Mouse (Mus musculus) CD8-positive naive resting alpha-beta T cell, adult 2 months (primary cell): ENCODE measurements around the gene Npm3.

Experiments used
- DNase-seq, 2 experiments: peaks; one replicate each; pipeline ENCODE4 v3.0.0; 2022; ENCODE audit warnings: low read depth in 2 of 2, low spot score in 2 of 2

Gene Npm3

DNA sequence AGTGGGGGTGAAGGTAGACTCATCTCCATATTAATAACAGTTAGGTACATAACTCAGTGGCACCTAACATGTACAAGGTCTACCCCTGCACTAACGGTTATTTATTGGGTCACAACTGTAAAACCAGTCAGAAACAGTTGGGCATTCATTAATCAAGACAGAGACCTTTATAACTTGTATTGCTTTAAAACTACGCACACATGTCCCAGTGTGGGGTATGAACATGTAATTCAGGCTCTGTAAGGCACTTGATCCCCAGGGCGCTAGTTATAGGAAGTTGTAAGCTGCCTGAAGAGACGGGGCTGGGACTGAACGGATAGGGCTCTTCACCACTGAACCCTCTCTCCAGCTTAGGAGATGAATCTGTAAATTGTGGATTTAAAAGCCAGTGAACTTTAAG is 9.3 kb upstream of the Npm3 start:
- DNase-seq: no peak

DNA sequence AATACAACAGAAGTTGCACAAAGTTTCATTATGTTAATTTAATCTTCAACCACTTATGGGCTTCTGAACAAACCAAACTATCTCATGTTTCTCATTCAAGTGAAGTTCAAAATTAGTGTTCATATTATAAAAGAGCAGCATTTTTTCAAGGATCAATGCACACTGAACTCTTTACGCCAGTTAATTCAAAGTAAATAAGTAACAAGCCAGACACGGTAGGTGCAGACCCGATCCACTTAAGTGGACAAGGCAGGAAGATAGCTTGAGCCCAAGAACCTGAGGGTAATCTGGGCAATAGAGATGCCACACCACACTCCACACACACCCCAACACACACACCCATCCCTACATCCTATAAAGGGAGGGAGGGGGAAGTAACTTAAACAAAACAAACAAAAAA is 4.2 kb upstream of the Npm3 start:
- no peak for DNase-seq

DNA sequence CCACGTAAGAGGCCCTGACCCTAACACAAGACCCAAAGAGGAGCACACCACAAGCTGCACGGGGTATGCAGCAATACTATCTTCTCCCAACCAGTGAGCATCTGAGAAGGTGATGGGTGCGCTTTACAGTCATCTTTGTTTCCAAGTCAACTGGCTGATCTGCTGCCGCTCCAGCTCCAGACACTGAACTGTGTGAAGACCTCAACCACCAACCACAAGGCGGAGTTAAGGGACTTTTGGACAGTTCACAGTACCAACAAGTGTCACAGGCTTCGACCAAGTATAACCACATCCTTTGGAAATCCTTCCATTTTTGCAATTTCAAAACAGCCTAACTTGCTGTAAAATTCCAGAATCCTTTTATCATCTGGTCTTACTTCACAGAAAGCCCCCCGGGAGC is 2.5 kb upstream of the Npm3 start:
- DNase-seq: peak in 1 of 2 experiments; percentile 36

DNA sequence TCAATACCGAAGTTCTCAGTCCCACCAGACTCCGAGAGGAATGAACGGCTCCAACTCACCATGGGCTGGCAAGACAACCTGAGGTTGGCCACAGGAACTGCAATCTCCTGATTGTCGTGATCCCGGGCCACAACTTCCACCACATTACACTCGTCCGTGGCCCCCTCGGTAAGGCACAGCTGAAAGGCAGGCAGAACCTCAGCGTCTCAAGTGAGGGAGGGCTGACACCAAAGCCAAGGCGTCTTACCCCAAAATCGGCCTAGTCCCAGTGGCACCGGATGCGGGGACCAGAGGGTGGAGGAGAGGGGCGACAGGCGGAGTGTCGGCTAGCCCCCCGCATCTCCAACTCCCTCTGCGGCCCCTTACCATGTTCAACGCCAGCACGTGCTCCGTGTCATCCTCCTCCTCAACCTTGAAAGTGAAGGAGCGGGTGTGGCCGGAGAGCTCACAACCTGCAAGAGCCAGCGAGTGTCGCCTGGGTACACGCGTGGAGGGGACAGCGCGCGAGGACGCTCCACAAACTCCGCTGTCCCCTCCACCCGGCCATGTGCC is 624 bp downstream of the Npm3 start:
- DNase-seq: peak; percentile 35 to 47

- no peak for DNase-seq
These were observed 1.2 kb downstream of the Npm3 start for GRCm38 (mm10) chr19:45748206-45748605.

- peak; percentile 72 to 85 for DNase-seq
These were observed 2.1 kb downstream of the Npm3 start for GRCm38 (mm10) chr19:45747028-45747867.

GRCm38 (mm10) chr19:45746153-45747020 is 3.0 kb downstream of the Npm3 start:
- DNase-seq: peak; percentile 68 to 72

- no peak for DNase-seq
These were observed 3.8 kb downstream of the Npm3 start for GRCm38 (mm10) chr19:45745344-45746152.

DNA sequence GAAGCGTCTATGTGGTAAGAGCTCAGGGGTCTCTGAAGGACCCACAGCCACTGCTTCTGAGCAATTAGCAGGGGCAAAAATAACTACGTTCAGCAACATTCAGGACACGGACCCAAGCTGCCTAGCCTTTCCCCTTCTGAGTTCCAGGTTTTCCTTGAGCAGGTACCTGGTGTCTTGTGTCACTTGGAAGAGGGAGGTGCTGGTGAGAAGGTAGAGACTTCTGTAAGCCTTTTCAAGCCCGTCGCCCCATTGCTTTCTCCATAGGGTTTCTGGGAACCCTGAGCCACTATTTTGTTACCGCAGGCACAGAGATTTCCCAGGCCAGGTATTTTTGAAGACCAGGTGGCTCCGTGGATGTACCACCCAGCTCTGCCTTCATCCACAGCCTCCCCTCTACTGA is 5.8 kb downstream of the Npm3 start:
- no peak for DNase-seq

DNA sequence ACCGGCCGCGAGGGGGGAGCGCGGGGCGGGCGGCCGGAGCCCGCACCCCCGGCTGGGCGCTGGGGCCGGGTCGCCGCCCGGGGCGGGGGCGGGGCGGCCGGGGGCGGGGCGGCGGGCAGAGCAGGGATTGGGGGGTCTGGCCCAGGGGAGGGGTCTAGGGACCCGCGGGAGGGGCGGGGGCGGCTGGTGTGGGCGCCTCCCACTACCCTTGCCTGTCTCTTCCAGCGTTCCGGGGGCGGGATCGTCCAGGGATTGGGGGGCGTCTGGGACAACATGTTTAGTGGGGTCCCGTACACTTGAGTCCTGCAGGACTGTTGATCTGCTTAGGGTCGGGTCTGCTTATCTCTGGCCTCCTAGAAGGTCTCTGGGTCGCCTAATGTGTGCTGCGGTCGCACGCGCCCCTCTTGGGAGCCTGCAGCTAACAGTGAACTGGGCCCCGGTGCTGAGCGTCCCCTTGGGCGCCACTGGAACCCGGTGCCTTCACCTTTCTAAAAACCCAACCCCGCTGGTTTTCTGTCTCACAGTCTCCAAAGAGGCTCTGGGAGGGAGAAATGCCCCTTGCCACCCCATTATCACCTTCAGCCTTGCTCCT is 6.3 kb downstream of the Npm3 start:
- DNase-seq: no peak

- DNase-seq: peak; percentile 31 to 42
These were observed 7.0 kb downstream of the Npm3 start, which contains the start of gene Fgf8 for GRCm38 (mm10) chr19:45742218-45742983. Fgf8 (minus strand) TSS chr19:45742915.

DNA sequence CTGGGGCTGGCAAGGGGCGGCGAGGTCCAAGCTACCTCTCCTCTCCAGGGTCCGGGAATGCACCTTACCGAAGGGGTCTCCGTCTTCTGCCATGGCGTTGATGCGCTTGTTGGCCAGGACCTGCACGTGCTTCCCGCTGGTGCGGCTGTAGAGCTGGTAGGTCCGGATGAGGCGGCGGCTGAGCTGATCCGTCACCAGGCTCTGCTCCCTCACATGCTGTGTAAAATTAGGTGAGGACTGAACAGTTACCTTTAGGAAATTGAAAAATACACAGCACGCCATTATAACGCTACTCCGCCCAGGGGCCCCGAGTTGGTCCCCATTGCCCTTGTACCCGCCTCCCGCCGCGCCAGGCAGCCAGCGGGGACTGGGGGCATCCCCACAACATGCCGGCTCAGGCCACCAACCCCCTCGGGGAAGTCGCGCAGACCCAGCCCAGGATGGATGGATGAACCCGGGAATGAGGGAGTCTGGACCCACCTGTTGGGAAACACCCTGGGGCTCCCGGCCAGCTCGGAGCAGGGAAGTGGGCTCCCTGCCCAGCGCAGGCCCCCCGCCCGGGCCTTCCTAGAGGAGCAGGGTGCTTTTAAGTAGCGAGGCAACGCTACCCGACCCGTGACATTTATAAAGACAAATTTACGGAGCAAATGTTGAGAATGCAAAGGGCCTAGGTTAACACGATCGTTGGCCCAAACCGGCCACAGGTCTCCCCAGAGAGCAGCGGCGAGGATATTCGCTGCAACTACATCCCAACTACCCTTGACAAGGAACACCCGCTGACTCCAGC is 7.8 kb downstream of the Npm3 start:
- no peak for DNase-seq

DNA sequence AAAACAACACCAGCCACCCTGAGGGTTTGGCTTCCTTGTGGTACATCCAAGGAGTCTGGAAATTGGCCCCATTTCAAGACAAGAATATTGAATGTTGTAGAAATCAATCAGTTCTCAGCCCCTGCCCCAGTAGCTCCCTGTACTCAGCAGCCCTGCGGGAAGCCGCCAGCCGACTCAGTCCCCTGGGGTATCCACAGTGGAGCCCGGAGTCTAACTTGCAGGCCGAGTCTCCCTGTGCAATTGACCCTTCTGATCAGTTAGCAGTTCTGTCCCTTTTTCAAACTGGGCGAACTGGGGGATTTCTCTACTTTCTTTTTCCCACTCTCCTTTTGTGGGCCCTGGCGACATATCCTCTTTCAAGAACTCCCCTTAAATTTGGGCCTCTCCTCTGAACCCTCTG is 8.6 kb downstream of the Npm3 start:
- no peak for DNase-seq

- DNase-seq: no peak
These were observed 9.2 kb downstream of the Npm3 start for GRCm38 (mm10) chr19:45740233-45740632.

GRCm38 (mm10) chr19:45738521-45738920 is 10.9 kb downstream of the Npm3 start:
- DNase-seq: no peak

DNA sequence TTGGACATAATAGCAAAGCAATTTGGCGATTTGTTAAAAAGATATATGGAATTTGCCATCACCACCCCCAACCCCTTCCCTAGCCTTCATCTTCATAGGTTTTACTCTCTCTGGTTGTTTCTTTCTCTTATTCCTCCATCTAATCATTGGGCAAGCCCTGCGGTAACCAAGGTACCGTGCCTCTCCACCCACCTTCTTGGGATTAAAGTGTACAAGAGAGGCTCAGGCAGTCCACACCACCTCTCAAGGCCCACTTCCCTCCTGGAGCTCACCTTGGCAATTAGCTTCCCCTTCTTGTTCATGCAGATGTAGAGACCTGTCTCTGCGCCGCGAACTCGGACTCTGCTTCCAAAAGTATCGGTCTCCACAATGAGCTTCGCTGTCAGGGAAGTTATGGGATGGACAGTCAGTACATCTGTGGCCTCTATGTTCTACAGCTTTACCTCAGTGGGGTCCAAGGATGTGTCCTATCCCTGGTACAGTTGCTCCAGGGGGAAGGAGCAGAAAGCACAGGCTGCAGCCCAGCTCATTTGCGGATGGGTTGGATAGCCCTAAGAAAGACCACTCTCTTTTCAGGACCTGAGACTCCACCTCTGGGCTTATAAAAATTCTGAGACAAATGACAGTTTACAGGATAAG is 11.4 kb downstream of the Npm3 start:
- DNase-seq: no peak

DNA sequence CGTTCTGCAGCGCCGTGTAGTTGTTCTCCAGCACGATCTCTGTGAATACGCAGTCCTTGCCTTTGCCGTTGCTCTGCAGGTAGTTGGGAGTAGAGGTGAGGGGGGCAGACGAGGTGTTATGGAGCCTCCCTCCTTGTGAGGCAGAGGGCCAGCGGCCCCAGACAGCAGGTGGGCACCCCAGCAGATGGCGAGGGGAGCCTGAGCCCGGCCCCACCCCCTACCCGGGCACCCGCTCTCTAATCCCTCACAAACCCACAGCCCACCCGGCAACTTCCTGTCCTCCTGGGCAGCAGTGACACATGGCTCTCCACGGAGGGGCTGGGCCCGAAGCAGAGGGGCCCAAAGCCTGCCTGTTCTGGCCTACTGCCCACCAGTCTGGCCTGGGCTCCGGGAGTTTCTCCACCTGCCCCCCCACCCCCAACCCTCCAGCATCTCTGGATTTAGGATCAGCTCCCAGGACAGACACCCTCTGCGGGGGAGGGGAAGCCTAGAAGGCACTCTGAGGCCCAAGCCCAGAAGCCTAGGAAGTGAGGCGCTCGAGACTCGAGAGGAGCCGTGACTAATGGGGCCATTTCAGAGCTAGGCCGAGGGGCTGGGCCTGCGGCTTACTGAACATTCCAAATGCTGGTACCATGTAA is 12.1 kb downstream of the Npm3 start:
- DNase-seq: no peak

DNA sequence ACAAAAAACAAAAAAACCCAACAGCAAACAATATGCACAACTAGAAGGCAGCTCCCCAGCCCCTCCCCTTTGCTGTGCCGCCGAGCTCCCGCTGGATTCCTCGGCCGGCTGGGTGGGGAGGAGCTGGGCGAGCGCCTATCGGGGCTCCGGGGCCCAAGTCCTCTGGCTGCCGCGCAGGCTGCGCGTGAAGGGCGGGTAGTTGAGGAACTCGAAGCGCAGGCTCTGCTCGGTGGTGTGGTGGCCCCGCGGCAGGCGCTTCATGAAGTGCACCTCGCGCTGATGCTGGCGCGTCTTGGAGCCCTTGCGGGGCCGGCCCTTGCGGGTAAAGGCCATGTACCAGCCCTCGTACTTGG is 12.6 kb downstream of the Npm3 start:
- peak; percentile 21 to 25 for DNase-seq
